Mouse (Mus musculus) 3T3-L1 (cell line): ENCODE data around the gene Fgf3.
"Not testable (repeated sequence)": the region's sequence is repeated elsewhere in the genome, so short reads cannot be mapped to it uniquely, and the experiment has no call there.

ENCODE experiments used
- DNase-seq: peaks from one replicate; pipeline ENCODE4 v3.0.0-alpha.2; 2015; ENCODE audit warnings: low read depth, low spot score

Gene Fgf3

GRCm38 (mm10) chr7:144857826-144858342 lies 20.0 kb downstream of the Fgf3 start:
- DNase-seq: no peak

DNA sequence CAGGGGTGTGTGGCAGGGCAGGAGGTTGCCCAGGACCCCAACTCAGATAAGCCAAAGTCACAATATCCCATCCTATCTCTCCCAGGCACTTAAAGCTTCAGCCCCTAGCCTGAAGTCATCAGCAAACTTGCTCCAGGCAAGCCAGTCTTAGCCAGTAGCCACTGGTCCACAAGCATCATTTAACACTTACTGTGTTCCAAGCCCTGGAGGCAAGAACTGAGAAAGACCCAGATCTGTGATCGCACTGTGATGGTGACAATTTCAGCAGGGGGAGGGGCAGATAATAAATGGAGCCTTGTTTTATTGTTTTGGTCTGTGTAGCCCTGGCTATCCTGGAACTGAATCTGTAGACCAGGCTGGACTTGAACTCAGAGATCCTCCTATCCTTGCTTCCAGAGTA lies 20.8 kb downstream of the Fgf3 start:
- DNase-seq: no peak

- DNase-seq: no peak
Measured at GRCm38 (mm10) chr7:144861056-144861768, 23.3 kb downstream of the Fgf3 start.

DNA sequence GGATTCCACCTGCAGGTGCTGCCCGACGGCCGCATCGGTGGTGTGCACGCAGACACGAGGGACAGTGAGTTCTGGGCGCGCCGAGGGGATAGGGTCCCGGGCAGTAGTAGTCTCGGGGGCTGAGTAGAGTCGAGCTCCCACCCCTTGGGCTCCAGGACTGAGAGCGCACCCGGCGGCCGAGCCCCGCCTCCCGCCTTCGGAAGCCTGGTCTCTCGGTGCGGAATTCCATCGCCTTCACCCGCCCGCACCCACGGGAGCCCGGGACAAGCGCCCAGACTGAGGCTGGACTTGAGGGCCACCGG lies 23.8 kb downstream of the Fgf3 start:
- no peak for DNase-seq

- DNase-seq: no peak
Measured at GRCm38 (mm10) chr7:144862126-144862525, 24.2 kb downstream of the Fgf3 start.

DNA sequence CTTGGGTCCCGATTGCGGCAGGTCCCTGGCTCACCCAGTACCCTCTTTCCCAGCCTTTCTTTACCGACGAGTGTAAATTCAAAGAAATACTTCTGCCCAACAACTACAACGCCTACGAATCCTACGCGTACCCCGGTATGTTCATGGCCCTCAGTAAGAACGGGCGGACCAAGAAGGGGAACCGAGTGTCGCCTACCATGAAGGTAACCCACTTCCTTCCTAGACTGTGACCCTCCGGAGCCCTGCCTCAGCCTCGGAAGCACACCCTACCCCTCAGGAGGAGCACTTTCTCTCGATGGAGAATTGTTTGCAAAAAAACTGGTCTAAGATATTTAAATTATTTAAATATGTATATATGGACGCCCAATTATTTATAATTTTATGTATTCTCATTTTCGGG lies 24.8 kb downstream of the Fgf3 start:
- no peak for DNase-seq

GRCm38 (mm10) chr7:144863196-144863595 lies 25.3 kb downstream of the Fgf3 start:
- no peak for DNase-seq

DNA sequence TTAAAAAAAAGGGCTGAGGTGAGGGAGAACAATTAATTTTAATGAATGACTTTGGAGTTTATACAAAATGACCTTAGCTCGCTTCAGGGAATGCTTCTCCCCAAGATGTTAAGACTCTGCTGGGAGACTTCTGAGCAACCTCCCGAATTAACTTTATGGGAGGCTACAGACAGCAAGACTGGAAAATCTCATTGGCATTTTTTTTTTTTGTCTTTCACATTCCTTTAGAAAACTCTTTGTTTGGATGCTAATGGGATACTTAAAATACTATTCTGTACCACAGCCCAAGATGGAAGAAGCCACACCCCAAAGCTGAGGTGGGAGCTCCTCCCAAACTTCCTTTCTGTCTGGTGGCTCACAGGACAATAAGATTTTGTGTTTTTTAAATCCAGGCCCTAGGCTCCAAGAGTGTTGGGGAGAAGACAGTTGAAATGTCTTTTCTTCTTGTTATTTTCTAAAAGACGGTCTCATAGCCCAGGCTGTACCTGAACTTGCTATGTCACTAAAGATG lies 26.3 kb downstream of the Fgf3 start:
- DNase-seq: no peak

GRCm38 (mm10) chr7:144867161-144867560 lies 29.3 kb downstream of the Fgf3 start:
- DNase-seq: no peak

GRCm38 (mm10) chr7:144867602-144868001 lies 29.7 kb downstream of the Fgf3 start:
- no peak for DNase-seq

GRCm38 (mm10) chr7:144872420-144872819 lies 34.5 kb downstream of the Fgf3 start:
- DNase-seq: no peak

GRCm38 (mm10) chr7:144873160-144873559 lies 35.3 kb downstream of the Fgf3 start:
- DNase-seq: peak; percentile 35

GRCm38 (mm10) chr7:144874226-144874625 lies 36.3 kb downstream of the Fgf3 start:
- DNase-seq: no peak

DNA sequence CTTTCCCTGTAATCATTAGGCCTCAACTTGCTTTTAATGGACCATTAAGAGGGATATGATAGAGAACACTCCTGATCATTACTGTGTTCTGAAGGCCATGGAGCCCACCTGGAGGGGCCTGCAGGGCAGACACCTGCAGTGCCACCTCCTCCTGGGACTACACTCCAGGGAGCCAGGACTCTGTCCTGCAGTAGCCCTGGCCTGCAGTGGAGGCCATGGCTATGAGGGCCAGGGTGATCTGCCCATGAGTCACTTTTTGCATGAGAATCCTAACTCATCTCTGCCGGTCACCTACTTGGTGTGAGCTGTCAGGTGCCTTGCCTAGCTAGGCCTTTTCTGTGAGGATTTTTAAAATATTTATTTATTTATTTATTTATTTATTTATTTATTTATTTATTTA lies 40.5 kb downstream of the Fgf3 start:
- DNase-seq: no peak

DNA sequence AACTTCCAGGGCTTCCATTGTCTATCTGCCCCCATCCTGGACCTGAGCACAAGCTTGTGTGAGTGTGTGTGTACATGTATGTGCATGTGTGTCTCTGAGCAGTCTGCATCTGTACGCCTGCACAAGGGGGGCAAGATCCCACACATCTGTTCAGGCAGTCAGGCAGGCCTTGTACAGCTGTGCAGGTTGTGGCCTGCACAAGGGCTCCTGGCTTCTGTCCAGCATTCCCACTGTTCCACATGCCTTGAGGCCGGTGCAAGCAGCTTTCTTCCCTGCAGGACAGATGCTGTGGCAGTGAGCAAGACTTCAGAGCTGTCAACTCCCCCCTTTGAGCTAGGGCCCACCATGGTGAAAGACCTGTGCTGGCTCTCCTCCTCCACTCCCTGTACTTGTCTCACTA lies 45.2 kb downstream of the Fgf3 start:
- DNase-seq: peak; percentile 75

- DNase-seq: no peak
Measured at GRCm38 (mm10) chr7:144887672-144888071, 49.8 kb downstream of the Fgf3 start.

- no peak for DNase-seq
Measured at GRCm38 (mm10) chr7:144888564-144889299, 50.8 kb downstream of the Fgf3 start.

GRCm38 (mm10) chr7:144890661-144891060 lies 52.8 kb downstream of the Fgf3 start:
- DNase-seq: not testable (repeated sequence)

- DNase-seq: peak; percentile 38
Measured at GRCm38 (mm10) chr7:144891863-144892262, 54.0 kb downstream of the Fgf3 start.

DNA sequence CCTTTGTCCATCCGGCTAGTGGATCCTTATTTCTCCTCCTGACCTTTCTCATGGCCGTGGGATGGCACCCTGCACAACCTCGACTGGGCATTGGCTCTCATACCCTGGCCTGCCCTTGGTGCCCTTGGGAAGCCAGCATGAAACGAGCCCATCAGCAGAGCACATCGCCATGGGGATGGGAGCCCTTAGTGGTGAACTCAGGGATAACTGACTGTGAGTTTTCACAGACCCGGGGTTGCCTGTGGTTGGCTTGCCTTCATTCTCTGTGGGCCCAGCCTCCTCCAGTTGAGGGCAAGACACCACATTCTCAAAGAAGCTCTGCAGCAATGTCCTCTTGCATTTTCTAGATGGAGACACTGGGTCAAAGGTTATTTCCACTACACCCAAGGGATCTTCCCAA lies 54.4 kb downstream of the Fgf3 start:
- DNase-seq: peak; percentile 21
